Mouse (Mus musculus) heart, embryonic 11.5 days (tissue): Measurements from ENCODE around the gene Fam185a. TPM values are rescaled to one million over a fixed set of nuclear protein-coding genes. Genes with fewer than 3 reads are reported as not detected.

ENCODE experiments used
- ATAC-seq: fragments of 200-750 bp; cut with Nextera tagmentation; replicated peaks from 2 replicates; pipeline ENCODE4 v1.8.0; 2017; ENCODE audit warnings: moderate library complexity; ENCODE audit not compliant: insufficient number of reproducible peaks, low FRiP score, low TSS enrichment
- H3K27ac ChIP-seq: fragments of 300-500 bp; sonication (generic); 2 replicates; pipeline ENCODE4 v1.5.1; 2014; ENCODE audit warnings: mild to moderate bottlenecking, low read depth, low read length
- H3K27me3 ChIP-seq: fragments of 300-500 bp; sonication (generic); 2 replicates; pipeline ENCODE4 v1.6.1; 2014; ENCODE audit warnings: mild to moderate bottlenecking, low read length, mixed read lengths; ENCODE audit not compliant: control insufficient read depth, insufficient read depth
- H3K36me3 ChIP-seq: fragments of 300-500 bp; sonication (generic); 2 replicates; pipeline ENCODE4 v1.6.1; 2014; ENCODE audit warnings: mild to moderate bottlenecking, low read length, moderate library complexity, mixed read lengths; ENCODE audit not compliant: control insufficient read depth, insufficient read depth
- H3K4me1 ChIP-seq: fragments of 300-500 bp; sonication (generic); 2 replicates; pipeline ENCODE4 v1.6.1; 2014; ENCODE audit warnings: low read length; ENCODE audit not compliant: control insufficient read depth, insufficient read depth
- H3K4me2 ChIP-seq: fragments of 300-500 bp; sonication (generic); 2 replicates; pipeline ENCODE4 v1.6.1; 2014; ENCODE audit warnings: mild to moderate bottlenecking, moderate library complexity
- H3K4me3 ChIP-seq: fragments of 300-500 bp; sonication (generic); 2 replicates; pipeline ENCODE4 v1.5.1; 2014; ENCODE audit warnings: low read depth, low read length
- H3K9ac ChIP-seq: fragments of 300-500 bp; sonication (generic); 2 replicates; pipeline ENCODE4 v1.6.1; 2014; ENCODE audit warnings: mild to moderate bottlenecking, low read depth, low read length, moderate library complexity
- H3K9me3 ChIP-seq: fragments of 300-500 bp; sonication (generic); replicated peaks from 2 replicates; pipeline ENCODE4 v1.6.1; 2016; ENCODE audit warnings: low read length; ENCODE audit not compliant: control insufficient read depth
- whole genome bisulfite sequencing: fragments of 180-500 bp; shearing (Covaris S2); extraction: QIAGEN DNeasy Blood & Tissue Kit; methylation state at CpG from one replicate; pipeline ENCODE4 v1.1.7; 2014; ENCODE audit not compliant: insufficient replicate concordance; 5-methylcytosine and 5-hydroxymethylcytosine counted together
- polyA plus RNA-seq: library from polyadenylated mRNA; unstranded; fragments of >200 nt; fragmentation: Nextera tagmentation; extraction: Ambion mirVana; gene quantifications from 2 replicates; pipeline ENCODE4 v1.2.1, GENCODE M21; 2014

Fam185a gene
- polyA plus RNA-seq, 1 experiment from 2014 or later: 8.0 TPM

DNA sequence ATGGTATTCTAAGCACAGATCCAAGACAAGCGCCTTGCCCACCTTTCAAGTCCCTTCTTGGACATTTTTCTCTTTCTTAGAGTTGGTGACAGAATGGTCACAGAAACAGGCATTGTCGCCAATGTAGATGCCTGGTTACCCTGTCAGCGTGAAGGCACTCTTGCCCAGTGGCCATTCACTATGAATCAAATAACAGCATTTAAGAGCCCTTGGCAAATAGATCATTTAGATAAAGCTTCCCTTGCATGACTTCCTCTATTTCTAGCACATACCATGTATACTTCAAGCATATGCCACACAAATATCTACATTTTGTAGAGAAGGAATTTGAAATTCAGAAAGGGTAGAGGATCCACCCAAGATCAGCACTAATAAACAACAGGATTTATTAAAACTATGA, 11.4 kb upstream of the Fam185a start:
- H3K9ac ChIP-seq: no peak overlapping the region
- H3K4me2 ChIP-seq: no peak overlapping the region
- H3K9me3 ChIP-seq: no peaks in the 10 kb centered on the region
- no peak for ATAC-seq
- no peak overlapping the region for H3K4me3 ChIP-seq
- no peaks in the 10 kb centered on the region for H3K36me3 ChIP-seq
- H3K4me1 ChIP-seq: peaks cover 3% of the 10 kb centered on the region; the same call in 1 of the 2 replicates
- no peak overlapping the region for H3K27ac ChIP-seq
- 92% methylated on average over 3 of the region's 3 CpGs for WGBS
- no peaks in the 10 kb centered on the region for H3K27me3 ChIP-seq

DNA sequence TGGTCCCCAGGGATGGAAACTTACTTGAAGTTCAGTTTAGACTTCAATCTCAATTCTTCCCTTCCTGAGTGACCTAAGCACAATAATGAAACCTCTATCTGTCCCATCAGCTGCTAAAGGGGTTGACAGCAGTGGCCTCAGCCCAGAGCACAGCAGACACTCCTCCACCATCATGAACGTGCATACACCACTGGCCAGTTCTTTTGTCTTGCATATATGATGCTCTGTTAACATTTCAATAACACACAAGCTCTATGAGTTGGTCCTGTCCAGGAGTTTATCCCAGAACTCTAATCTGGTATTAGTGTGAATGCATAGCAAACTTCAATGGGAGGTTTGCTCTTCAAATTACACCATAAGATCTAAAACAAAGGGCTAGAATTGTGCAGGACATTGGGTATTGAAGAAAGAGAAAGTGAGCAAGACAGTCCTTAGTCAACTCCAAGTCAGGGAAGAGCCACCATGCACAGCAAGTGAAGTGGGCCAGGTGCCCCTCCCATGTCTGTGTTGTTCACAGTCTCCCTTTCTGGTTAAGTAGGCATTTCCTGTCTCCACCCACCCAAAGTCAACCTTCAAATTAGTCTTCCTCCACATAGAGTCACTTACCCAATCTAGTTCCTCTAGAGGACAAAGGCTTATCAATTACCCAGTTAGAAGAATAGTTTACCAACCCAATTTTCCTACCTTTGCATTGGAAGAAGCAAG, 10.5 kb upstream of the Fam185a start:
- Histone ChIP-seq H3K4me3 (no peak overlapping the region), H3K9me3 (no peaks in the 10 kb centered on the region), H3K36me3 (no peaks in the 10 kb centered on the region), H3K27me3 (no peaks in the 10 kb centered on the region), H3K27ac (no peak overlapping the region), H3K4me1 (peaks cover 3% of the 10 kb centered on the region; the same call in 1 of the 2 replicates), H3K9ac (no peak overlapping the region), H3K4me2 (no peak overlapping the region)
- no peak for ATAC-seq
- 68% methylated on average over 1 of the region's 1 CpGs for WGBS

DNA sequence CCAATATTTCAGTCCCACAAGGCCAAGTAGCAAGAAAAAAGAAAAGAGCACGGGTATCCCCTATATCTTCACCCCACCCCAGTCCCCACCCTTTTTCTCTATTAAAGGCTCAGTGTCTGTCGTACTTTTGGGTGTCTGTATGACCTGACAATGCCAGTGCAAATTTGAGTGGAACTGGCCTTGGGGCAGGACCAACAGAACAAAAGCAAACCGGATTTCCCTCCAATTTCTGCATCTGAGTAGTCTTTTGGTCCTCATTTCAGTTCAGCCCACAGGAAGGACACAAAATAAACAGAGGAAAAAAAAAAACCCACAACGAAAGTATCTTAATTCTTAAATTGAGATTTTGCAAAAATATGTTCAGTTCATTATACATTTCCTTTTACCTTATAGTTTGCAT, 6.1 kb upstream of the Fam185a start:
- Histone ChIP-seq H3K4me3 (no peak overlapping the region), H3K27ac (no peak overlapping the region), H3K9ac (no peak overlapping the region), H3K36me3 (no peaks in the 10 kb centered on the region), H3K4me1 (no peaks in the 10 kb centered on the region), H3K27me3 (no peaks in the 10 kb centered on the region), H3K4me2 (no peak overlapping the region), H3K9me3 (no peaks in the 10 kb centered on the region)
- WGBS: 68% methylated on average over 4 of the region's 4 CpGs
- ATAC-seq: no peak

DNA sequence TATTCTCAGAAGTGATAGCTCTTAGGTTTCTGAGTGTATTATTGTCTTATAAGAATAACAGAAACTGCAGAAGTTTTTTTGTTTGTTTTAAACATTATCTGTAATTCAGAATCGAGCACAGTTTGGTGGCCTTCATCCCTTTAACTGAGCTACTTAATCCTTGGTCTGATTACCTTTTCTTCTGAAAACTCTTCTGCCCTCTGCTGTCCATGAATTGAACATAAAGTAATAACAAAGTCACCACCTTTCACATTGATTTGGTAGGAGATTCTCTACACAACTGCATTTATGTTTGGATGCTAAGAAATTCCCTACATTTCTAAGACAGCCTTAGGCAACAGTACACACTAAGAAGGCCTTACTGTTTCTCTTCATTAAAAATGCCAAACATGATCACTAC, 4.1 kb upstream of the Fam185a start:
- no peaks in the 10 kb centered on the region for H3K27me3 ChIP-seq
- no peak for ATAC-seq
- no peak overlapping the region for H3K27ac ChIP-seq
- H3K9me3 ChIP-seq: no peaks in the 10 kb centered on the region
- H3K36me3 ChIP-seq: no peaks in the 10 kb centered on the region
- H3K4me1 ChIP-seq: peaks cover 2% of the 10 kb centered on the region; the same call in 1 of the 2 replicates
- H3K4me3 ChIP-seq: no peak overlapping the region
- no peak overlapping the region for H3K4me2 ChIP-seq
- H3K9ac ChIP-seq: no peak overlapping the region
- WGBS: 17% methylated on average over 1 of the region's 1 CpGs

DNA sequence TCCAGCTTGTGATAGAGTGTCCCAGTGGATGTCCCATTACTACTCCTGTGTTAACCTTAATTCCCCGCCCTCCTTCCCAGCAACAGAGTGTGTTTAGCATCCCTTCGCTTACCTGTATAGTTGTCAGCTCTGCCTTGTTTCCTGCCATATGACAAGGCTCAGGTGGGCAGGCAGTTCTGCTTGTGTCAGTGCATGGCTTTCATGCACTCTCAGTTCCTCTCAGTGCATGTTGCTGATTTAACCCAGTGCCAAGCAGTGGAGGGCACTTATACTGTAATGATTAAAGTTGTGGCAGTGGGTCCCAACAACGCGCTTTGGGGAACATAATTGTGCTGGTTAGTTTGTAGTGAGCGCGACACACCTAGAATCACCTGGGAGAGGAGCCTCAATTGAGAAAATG, 1.9 kb downstream of the Fam185a start:
- no peak overlapping the region for H3K9ac ChIP-seq
- H3K4me3 ChIP-seq: no peak overlapping the region
- ATAC-seq: no peak
- no peak overlapping the region for H3K4me2 ChIP-seq
- no peaks in the 10 kb centered on the region for H3K27me3 ChIP-seq
- H3K27ac ChIP-seq: no peak overlapping the region
- WGBS: 92% methylated on average over 6 of the region's 6 CpGs
- no peaks in the 10 kb centered on the region for H3K36me3 ChIP-seq
- peaks cover 7% of the 10 kb centered on the region; the same call in 1 of the 2 replicates for H3K4me1 ChIP-seq
- H3K9me3 ChIP-seq: no peaks in the 10 kb centered on the region

DNA sequence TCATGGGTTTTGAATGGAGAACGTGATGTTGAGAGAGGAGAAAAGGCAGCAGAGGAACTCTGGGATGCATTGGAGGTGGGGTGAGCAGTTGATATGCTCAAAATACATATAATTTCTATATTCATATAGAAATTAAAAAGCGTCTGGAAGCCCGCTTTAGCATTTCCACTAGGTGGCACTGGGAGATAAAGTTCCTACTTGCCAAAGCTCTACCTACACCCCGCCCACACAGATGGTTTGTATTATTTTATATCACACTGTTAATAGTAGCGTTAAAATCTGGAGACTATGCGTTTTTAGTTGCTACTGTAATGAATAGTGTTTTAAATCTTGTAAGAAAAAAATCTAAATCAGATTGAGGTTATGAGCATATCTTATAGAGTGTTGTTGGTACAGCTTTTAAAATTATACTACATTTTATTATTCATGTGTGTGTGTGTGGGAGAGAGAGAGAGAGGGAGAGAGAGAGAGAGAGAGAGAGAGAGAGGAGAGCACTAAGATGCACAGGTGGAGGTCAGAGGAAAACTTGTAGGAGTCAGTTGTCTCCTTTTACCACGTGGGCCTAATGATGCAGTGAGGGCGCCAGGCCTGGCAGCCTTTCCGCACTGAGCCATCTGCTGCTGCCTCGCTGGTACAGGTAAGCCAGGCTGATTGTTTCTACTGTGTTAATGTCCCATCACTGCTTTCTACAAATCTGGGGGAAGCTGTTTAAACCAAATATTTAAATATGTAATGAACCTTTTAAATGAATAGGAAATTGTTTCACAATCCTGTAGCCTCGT, 9.6 kb downstream of the Fam185a start:
- Histone ChIP-seq H3K4me2 (no peak overlapping the region), H3K27ac (no peak overlapping the region), H3K4me1 (no peaks in the 10 kb centered on the region), H3K9me3 (no peaks in the 10 kb centered on the region), H3K9ac (no peak overlapping the region), H3K4me3 (no peak overlapping the region), H3K36me3 (no peaks in the 10 kb centered on the region), H3K27me3 (no peaks in the 10 kb centered on the region)
- ATAC-seq: no peak
- WGBS: 76% methylated on average over 11 of the region's 11 CpGs

DNA sequence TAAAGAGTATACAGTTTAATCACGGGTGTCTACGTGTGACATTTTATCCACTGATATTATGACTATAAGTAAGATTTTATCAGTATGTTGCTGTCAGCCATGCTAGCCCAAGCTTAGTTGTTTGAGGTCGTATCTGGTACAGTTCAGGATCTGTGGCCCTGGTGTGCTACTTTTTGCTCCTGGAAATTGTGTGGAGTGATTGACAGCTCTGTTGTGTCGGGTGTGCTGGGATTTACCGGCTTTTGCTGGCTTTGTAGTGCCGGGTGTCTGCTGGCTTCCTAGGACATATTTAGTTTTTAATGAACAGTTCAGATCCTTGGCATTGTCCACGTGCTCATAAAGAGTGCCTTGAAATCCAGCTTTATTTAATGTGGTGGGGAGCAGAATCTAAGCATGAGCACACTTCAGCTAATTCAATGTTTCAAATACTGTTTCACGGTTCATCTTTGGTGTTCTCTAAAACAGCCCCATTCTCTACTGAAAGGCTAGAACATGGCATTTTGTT, 11.8 kb downstream of the Fam185a start:
- H3K4me3 ChIP-seq: no peak overlapping the region
- 75% methylated on average over 8 of the region's 8 CpGs for WGBS
- ATAC-seq: no peak

DNA sequence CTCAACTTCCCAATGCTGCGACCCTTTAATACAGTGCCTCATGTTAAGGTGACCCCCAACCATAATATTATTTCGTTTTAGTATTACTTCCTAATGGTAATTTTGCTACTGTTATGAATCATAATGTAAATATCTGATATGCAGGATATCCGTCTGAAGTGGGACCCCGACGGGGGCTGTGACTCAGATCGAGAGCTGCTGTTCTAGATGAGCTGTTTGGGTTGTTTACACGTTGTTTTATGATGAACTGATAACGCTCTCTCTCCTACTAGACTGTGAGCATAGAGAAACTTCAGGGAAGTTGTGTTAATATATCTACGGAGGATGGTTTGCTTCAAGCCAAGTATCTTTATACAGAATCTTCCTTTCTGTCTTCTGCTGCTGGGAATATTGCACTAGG, 13.7 kb downstream of the Fam185a start:
- Histone ChIP-seq H3K9ac (no peak overlapping the region), H3K4me2 (no peak overlapping the region), H3K27ac (no peak overlapping the region), H3K4me1 (peaks cover 3% of the 10 kb centered on the region; the same call in 1 of the 2 replicates), H3K9me3 (no peaks in the 10 kb centered on the region), H3K4me3 (no peak overlapping the region), H3K27me3 (no peaks in the 10 kb centered on the region), H3K36me3 (no peaks in the 10 kb centered on the region)
- ATAC-seq: no peak
- 88% methylated on average over 9 of the region's 9 CpGs for WGBS

More for the DNA sequence above, 11.8 kb downstream of the Fam185a start:
- no peak overlapping the region for H3K27ac ChIP-seq
- no peaks in the 10 kb centered on the region for H3K9me3 ChIP-seq
- H3K36me3 ChIP-seq: no peaks in the 10 kb centered on the region
- H3K4me2 ChIP-seq: no peak overlapping the region
- H3K4me1 ChIP-seq: peaks cover 3% of the 10 kb centered on the region; the same call in 1 of the 2 replicates
- no peak overlapping the region for H3K9ac ChIP-seq
- H3K27me3 ChIP-seq: no peaks in the 10 kb centered on the region
